Mouse (Mus musculus) embryonic fibroblast, embryonic 13.5 days (primary cell): ENCODE results near the gene Tns1. TPM values are rescaled to one million over a fixed set of nuclear protein-coding genes. Genes with fewer than 3 reads are reported as not detected.

Experiments used
- H3K27ac ChIP-seq: 2 replicates; pipeline ENCODE4 v1.5.1; 2012; ENCODE audit warnings: low read length, control low read depth, inconsistent platforms; ENCODE audit not compliant: insufficient read depth
- H3K4me1 ChIP-seq: 2 replicates; pipeline ENCODE4 v1.6.1; 2011; ENCODE audit warnings: low read length; ENCODE audit not compliant: control insufficient read depth, insufficient read depth
- H3K4me3 ChIP-seq: 2 replicates; pipeline ENCODE4 v1.5.1; 2011; ENCODE audit warnings: mild to moderate bottlenecking, control low read depth, low read length; ENCODE audit not compliant: insufficient read depth
- CTCF ChIP-seq: IDR thresholded peaks from 2 replicates; pipeline ENCODE4 v1.5.1; 2011; ENCODE audit warnings: mild to moderate bottlenecking, control low read depth, low read length, moderate library complexity, borderline replicate concordance; ENCODE audit not compliant: insufficient read depth
- POLR2A ChIP-seq: IDR thresholded peaks from 2 replicates; pipeline ENCODE4 v1.6.1; 2011; ENCODE audit warnings: low read depth, mild to moderate bottlenecking, control low read depth, low read length, moderate library complexity
- polyA plus RNA-seq: library from polyadenylated mRNA; stranded (reverse); fragments of >200 nt; gene quantifications from 2 replicates; pipeline ENCODE4 v1.2.4, GENCODE M21; 2011; ENCODE audit warnings: low read depth; ENCODE audit not compliant: missing spikeins, insufficient read length

The Tns1 gene
- polyA plus RNA-seq, 1 experiment, result 122 TPM

DNA sequence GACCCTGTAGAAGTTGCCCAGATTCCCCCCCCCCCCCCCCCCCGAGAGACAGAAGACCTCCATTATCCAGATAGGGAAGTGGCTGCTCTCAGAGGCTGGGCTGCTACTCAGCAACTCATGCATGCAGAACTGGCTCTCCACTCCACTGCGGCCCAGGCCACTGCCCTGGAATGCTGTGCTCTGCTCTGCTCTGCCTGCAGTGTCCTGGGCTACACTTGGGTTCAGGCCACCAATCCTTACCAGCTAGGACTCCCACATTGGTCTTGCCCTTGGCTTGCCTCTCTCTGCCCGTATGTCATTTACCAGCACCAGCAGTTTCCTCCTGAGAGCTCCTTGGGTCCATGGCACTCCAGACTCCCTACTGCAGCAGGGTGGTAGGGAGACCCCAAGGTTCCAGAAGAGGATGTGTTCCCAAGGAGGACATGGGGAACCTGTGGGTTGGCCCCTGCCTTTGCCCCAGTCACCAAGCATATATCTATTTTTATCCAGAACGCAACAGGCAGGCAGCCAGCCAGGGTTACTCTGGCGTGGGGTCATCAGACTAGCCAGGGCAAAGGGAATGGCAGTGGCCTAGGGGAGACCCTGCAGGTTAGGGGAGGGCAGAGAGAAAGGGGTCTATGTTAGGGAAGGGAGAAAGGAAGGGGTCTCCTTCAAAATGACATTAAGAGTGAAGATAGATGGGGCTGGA, 16.2 kb downstream of the Tns1 start:
- TF ChIP-seq POLR2A, result no peak
- TF ChIP-seq CTCF, result no peak
- no peak overlapping the region for H3K4me3 ChIP-seq
- no peak overlapping the region for H3K27ac ChIP-seq
- H3K4me1 ChIP-seq, result no peaks in the 10 kb centered on the region

DNA sequence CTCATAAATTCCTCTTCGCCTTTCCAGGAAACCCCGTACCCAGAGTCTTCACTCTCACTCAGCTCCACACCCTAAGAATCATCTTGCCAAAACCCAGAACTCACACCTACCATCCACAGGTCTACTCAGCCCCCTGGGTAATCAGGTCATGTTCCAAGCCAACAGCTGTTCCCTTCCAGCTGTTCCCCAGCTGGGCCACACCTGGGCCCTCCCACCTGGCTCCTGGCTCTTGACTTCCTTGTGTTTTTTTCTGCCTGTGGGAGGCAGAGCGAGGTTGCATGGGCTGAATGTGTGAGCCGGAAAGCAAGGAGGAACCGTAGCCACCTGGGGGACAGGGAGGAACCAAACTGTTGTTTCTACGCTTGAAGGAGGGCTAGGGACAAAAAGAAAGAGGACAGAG, 18.0 kb downstream of the Tns1 start:
- Histone ChIP-seq H3K27ac (no peak overlapping the region), H3K4me1 (no peaks in the 10 kb centered on the region), H3K4me3 (no peak overlapping the region)

DNA sequence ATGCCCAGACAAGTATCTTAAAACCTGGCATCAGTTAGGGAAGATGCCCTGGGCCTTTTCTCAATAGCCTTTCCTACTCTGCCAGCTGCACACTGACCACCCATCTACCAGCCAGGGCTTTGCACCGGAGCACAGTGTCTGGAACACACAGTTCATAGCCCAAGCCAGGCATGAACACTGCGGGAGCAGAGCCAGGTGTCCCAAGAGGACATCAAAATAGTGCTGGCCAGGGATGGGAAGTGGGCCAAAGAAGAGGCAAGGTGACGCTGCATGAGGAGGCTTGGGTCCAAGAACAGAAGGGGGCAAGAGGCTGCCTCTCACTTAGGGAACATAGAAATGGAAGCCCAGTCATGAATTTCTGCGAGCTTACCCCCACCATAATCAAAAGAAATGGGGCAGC, 18.6 kb downstream of the Tns1 start:
- no peaks in the 10 kb centered on the region for H3K4me1 ChIP-seq
- no peak overlapping the region for H3K4me3 ChIP-seq
- no peak overlapping the region for H3K27ac ChIP-seq
- no peak for TF ChIP-seq POLR2A

More for the DNA sequence above, 18.0 kb downstream of the Tns1 start:
- TF ChIP-seq CTCF, result no peak
- no peak for TF ChIP-seq POLR2A

DNA sequence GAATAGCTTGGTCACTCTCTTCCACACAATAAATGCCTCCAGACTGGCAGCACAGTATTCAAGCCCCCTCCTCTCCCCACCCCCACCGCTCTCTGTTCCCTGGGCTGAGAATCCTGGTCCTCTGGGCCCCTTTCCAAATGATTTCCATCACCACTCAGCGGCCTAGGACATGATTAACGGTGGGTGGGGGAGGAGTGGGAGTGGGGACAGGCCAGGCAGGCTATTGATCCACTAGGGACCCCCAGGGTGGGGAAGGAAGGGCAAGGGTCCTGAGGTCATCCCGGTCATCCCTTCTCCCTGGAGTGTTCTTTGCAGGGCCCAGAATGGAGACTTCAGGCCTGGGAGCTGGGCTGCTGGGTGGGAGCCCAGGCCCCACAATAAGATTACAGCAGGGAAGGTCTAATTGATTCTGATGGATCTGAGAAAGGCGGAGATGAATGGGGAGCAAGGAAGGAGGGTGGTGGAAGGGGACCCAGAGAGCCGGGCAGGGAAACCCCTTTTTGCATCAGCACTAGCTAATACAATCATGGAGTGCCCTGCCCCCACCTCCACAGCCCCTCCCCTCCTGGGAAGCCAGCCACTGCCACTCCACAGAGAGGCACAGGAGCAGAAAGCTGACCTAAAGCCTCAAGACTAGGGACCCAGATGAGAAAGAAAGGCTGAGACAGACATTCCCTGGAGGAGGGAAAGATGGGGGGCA, 20.4 kb downstream of the Tns1 start:
- TF ChIP-seq CTCF, result no peak
- no peak for TF ChIP-seq POLR2A
- Histone ChIP-seq H3K4me1 (no peaks in the 10 kb centered on the region), H3K27ac (no peak overlapping the region)

DNA sequence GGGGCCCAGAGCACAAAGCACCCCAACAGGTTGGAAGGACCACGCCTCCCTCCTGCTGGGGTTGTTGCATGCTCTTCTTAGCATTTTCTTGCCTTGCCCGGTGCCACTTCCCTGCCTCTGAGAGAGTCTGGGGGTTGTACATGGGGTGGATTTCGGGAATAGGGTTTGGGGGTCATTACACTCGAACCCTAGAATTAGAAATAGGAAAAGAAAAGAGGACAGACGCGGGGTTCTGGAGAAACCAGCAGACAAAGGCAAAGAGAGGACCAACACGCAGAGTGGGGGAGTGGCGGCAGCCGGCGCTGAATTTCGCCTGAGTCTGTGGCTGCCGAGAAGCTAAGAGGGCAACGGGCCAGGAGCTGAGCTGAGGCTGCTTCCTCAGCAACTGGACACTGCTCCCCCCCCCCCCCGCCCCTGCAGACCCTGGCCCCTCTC, 25.2 kb downstream of the Tns1 start:
- TF ChIP-seq POLR2A (no peak), CTCF (no peak)
- Histone ChIP-seq H3K4me3 (peak overlapping the region; percentile 34), H3K27ac (no peak overlapping the region), H3K4me1 (no peaks in the 10 kb centered on the region; the same call in 1 of the 2 replicates)

More for the DNA sequence above, 20.4 kb downstream of the Tns1 start:
- no peak overlapping the region for H3K4me3 ChIP-seq

DNA sequence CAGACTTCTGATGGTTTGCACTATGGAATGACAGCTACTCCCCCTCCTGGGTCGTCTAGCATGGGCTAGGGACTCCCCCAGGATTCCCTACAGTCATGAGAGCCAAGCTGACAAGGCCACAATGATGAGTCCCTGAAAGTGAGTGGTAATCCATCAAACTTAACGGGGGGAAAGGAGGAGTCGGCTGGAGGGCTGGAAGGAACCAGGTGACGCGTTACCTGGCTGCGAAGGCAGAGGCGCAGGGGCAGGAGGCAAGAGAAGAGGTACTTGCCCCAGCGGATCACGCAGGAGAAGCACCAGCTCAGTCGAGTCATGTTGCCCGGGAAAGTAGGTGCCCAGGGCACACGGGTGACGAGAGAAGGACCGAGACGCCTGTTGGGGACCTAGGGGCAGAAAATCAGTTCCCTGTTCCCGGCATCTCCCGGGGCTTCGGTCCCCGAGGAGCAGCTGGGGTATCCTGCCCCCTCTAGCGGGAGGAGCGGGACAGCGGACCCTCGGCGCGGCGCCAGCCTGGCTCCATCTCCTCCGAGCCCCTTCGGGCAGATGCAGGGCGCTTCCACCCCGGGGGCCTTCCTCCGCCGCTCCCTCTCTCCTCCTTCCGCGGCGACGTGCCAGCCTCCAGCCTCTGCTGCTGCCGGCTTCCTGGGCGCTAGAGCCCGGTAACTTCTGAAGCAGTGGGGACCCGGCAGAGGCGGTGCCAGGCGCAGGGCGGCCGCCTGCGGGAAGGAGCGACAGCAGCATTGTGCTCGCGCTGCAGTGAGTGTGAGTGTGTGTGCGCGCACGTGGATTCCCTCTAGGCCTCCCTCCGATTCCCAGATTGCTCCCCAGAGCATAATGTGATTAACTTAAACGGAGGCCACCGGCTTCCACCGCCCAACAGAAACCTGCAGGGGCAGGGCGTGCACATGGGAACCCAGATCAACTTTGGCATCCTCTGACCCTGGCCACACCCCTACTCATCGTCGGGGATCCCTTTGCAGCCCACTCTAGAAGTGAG, 25.9 kb downstream of the Tns1 start:
- Histone ChIP-seq H3K27ac (no peak overlapping the region), H3K4me3 (peak overlapping the region; percentile 34), H3K4me1 (no peaks in the 10 kb centered on the region; the same call in 1 of the 2 replicates)
- TF ChIP-seq CTCF (peak; percentile 27; the same call in 1 of the 2 replicates), POLR2A (no peak)

DNA sequence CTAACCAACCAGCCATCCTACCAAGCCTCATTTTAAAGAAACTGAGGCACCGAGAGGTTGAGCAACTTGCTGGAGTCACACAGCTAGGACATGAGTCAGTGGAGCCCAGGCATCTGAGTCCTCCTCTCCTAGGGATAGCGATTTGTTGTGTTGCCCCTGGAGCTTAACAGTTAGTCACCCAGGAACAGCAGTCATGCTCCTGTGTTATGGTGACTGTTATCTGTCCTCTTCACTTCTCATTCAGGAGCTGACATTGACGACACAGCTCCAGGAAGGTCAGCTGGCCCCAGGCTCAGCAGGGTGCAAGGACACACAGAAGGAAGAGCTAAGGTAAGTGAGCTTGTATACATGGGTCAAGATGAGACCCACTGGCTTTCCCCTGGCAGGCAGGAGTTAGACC, 28.5 kb downstream of the Tns1 start:
- Histone ChIP-seq H3K4me1 (peaks cover 6% of the 10 kb centered on the region), H3K27ac (no peak overlapping the region), H3K4me3 (no peak overlapping the region)
- TF ChIP-seq CTCF, result no peak
- no peak for TF ChIP-seq POLR2A

DNA sequence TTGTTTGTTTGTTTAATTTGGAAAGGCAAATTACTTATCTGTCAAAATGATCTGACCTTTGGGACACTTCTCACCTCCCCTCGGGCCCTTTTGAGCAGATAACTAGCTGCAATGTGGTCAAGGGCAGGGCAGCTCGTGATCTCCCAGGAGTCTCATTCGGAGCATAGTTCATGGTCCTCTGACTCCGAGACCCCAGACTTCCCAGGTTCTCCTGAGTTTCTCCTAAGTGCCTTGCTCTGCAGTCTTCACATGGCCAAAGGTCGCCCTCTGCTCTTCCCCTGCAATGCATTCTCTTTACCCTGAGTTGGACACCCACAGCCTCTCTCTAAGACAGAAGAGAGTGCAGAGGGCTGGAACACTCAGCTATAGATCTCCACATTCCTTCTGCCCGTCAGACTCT, 29.0 kb downstream of the Tns1 start:
- peaks cover 6% of the 10 kb centered on the region for H3K4me1 ChIP-seq
- H3K4me3 ChIP-seq, result no peak overlapping the region
- no peak overlapping the region for H3K27ac ChIP-seq
- TF ChIP-seq POLR2A, result no peak
- no peak for TF ChIP-seq CTCF

DNA sequence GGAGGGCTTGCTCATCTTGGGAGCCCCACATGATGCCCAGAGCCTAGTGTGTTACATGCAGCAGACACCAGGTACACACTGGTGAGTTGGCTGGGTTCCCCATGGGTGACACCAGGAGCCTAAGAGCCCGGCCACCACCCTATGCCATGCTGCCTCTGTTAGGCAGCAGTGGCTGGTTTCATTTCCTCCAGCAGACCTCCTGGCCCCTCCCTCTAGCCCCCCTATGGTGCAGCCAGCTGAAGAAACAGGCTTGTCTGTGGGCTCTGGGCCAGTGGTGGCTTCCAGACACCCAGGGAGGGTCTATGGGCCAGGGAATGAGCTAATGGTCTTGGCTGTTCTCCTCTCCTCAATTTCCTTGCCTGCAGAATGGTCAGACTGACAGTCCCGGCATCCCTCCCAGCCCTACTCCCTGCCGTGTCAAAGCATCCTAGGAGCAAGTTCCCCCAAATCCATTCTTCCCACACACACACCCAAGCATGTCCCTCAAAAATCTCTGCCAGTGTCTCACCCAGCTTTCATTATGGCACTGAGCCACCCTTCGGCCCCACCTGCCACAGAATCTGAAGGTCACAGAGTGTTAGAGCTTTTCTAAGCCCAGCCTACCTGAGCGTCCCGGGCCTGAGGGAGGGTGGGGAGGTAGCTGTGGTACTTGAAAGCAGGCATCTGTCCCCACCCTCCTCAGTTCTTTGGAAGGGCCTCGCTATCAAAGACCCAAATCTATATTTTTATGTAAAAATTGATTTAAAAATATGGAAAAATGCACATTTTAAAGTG, 29.6 kb downstream of the Tns1 start:
- no peak overlapping the region for H3K4me3 ChIP-seq
- TF ChIP-seq CTCF (no peak), POLR2A (no peak)
- no peak overlapping the region for H3K27ac ChIP-seq
- peaks cover 9% of the 10 kb centered on the region for H3K4me1 ChIP-seq

DNA sequence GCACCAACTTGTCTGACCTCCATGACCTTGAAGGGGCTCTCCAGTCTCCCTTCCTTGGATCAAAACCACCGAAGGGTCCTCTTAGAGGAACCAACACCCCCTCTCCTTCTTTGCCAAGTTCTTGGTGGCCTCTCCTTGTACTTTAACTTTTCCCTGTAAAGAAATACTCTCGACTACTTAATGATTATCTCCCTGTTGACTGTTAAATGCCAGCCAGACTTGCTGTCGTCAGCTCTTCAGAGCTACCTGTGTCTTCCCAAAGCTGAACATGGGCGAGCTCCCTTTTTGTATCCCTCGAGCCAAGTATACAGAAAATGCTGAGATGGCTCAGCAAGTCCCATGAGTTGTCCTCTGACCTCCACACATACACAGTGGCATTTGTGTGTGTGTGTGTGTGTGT, 30.8 kb downstream of the Tns1 start:
- H3K27ac ChIP-seq, result no peak overlapping the region

More for the DNA sequence above, 30.8 kb downstream of the Tns1 start:
- Histone ChIP-seq H3K4me1 (peaks cover 9% of the 10 kb centered on the region), H3K4me3 (no peak overlapping the region)
- TF ChIP-seq POLR2A, result no peak
